Mouse (Mus musculus): Measurements from ENCODE around the gene Tex14. TPM values are rescaled to one million over a fixed set of nuclear protein-coding genes. Genes with fewer than 3 reads are reported as not detected.
"Not testable (repeated sequence)": the region's sequence is repeated elsewhere in the genome, so short reads cannot be mapped to it uniquely, and the experiment has no call there.

The Tex14 gene
- polyA plus RNA-seq, 1 experiment, result 0.39 TPM

- Histone ChIP-seq H3K4me1 (ENCODE audit: control insufficient read depth, insufficient read depth, low read length) (peaks cover 2% of the 10 kb centered on the region; the same call in 1 of the 2 replicates), H3K4me3 (replicated peaks; ENCODE audit: extremely low read depth, low read depth, low read length) (no peak overlapping the region)
- WGBS, result 79% methylated on average over 3 of the region's 3 CpGs
- TF ChIP-seq CTCF (IDR thresholded peaks at IDR 0.05; ENCODE audit: insufficient read depth, low read length), result no peak
- TF ChIP-seq POLR2A (IDR thresholded peaks at IDR 0.05; ENCODE audit: borderline replicate concordance, extremely low read depth, low read depth, low read length), result no peak
- DNase-seq, result no peak
These were observed 41.3 kb downstream of the Tex14 start for GRCm38 (mm10) chr11:87446159-87446558.

DNA sequence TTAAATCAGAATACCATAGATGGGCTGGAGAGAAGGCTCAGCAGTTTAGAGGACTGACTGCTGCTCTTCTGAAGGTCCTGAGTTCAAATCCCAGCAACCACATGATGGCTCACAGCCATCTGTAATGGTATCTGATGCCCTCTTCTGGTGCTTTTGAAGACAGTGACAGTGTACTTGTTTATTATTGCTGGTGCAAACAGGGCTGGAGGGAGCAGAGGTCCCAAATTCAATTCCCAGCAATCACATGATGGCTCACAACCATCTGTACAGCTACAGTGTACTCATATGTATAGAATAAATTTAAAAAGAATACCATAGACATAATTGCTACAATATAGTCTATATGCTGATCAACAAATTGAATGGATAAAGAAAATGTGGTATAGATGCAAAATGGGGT is 42.6 kb downstream of the Tex14 start:
- no peak for DNase-seq
- TF ChIP-seq POLR2A (IDR thresholded peaks at IDR 0.05; ENCODE audit: borderline replicate concordance, extremely low read depth, low read depth, low read length) (no peak), CTCF (IDR thresholded peaks at IDR 0.05; ENCODE audit: insufficient read depth, low read length) (no peak)
- peaks cover 2% of the 10 kb centered on the region; the same call in 1 of the 2 replicates for H3K4me1 ChIP-seq (ENCODE audit: control insufficient read depth, insufficient read depth, low read length)
- no peak overlapping the region for H3K4me3 ChIP-seq (replicated peaks; ENCODE audit: extremely low read depth, low read depth, low read length)

- under 1% methylated on average over 32 of the region's 34 CpGs for WGBS
- not testable (repeated sequence) for H3K4me1 ChIP-seq (ENCODE audit: control insufficient read depth, insufficient read depth, low read length)
- H3K4me3 ChIP-seq (replicated peaks; ENCODE audit: extremely low read depth, low read depth, low read length), result peak overlapping the region; percentile 44
- DNase-seq, result peak; percentile 95
These were observed 43.2 kb downstream of the Tex14 start for GRCm38 (mm10) chr11:87448081-87448475.

DNA sequence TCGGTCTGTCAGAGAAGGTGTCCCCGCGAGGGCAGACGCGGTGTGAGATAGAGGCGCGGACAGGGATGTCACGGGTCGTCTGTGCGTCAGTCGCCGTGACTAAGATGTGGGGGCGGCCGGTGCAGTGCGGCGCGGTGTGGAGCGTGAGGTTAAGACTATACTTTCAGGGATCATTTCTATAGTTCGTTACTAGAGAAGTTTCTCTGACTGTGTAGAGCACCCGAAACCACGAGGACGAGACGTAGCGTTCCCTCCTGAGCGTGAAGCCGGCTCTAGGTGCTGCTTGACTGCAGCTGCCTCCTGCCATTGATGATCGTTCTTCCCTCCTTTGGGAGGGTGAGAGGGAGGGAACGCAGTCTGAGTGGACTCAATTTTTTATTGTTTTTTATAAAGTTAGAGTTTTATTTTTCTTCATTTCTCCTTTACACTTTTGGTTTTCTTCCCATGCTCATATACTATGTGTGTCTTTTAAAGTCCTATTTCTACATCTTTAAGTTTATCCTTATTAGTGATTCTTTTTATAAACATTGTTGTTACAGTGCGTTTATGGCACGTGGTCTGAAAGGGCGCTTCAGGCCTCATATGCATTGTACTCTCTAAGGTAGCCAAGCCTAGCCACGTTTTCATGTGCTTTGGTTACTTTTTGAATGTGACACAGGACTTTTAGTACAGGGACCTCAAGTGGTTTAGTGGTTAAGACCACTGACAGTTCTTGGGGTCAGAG is 43.8 kb downstream of the Tex14 start:
- WGBS, result 0% methylated on average over 6 of the region's 32 CpGs
- not testable (repeated sequence) for H3K4me3 ChIP-seq (replicated peaks; ENCODE audit: extremely low read depth, low read depth, low read length); DNase-seq; H3K4me1 ChIP-seq (ENCODE audit: control insufficient read depth, insufficient read depth, low read length)

DNA sequence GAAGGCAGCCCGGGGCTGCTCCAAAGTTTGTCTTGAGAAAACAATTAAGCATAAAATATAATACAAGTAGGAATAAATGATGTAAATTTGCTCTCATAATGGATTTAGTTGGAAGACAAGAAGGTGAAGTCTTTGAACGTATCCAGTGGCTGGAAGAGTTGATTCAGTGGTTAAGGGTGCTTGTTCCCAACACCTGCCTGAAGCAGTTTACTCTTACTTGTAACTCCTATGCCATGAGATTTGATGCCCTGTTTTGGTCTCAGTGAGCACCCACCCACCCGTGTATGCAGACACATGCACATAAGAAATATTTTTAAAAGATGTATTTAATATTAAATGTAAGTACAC is 44.3 kb downstream of the Tex14 start:
- WGBS, result 5% methylated on average over 3 of the region's 3 CpGs
- Histone ChIP-seq H3K4me3 (replicated peaks; ENCODE audit: extremely low read depth, low read depth, low read length) (no peak overlapping the region), H3K4me1 (ENCODE audit: control insufficient read depth, insufficient read depth, low read length) (peaks cover 4% of the 10 kb centered on the region; the same call in 1 of the 2 replicates)
- DNase-seq, result no peak
- no peak for TF ChIP-seq POLR2A (IDR thresholded peaks at IDR 0.05; ENCODE audit: borderline replicate concordance, extremely low read depth, low read depth, low read length)

GRCm38 (mm10) chr11:87449847-87450246 is 45.0 kb downstream of the Tex14 start:
- H3K4me3 ChIP-seq (replicated peaks; ENCODE audit: extremely low read depth, low read depth, low read length); DNase-seq; H3K4me1 ChIP-seq (ENCODE audit: control insufficient read depth, insufficient read depth, low read length): not testable (repeated sequence)
- WGBS, result 42% methylated on average over 5 of the region's 5 CpGs

DNA sequence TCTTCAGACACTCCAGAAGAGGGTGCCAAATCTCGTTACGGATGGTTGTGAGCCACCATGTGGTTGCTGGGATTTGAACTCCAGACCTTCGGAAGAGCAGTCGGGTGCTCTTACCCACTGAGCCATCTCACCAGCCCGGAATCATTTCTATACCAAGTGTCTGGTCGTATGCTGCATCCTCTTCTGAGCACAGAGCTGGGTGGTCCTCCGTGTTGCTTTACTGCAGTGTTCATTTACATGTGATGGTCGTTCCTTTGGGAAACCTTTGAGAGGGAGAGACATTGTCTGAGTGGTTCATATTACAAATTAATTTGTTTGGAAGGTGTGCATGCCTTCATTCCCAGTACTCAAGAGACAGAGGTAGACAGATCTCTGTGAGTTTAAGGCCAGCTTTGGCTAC is 47.9 kb downstream of the Tex14 start:
- H3K4me1 ChIP-seq (ENCODE audit: control insufficient read depth, insufficient read depth, low read length); DNase-seq; H3K4me3 ChIP-seq (replicated peaks; ENCODE audit: extremely low read depth, low read depth, low read length): not testable (repeated sequence)
- WGBS, result 76% methylated on average over 8 of the region's 8 CpGs

DNA sequence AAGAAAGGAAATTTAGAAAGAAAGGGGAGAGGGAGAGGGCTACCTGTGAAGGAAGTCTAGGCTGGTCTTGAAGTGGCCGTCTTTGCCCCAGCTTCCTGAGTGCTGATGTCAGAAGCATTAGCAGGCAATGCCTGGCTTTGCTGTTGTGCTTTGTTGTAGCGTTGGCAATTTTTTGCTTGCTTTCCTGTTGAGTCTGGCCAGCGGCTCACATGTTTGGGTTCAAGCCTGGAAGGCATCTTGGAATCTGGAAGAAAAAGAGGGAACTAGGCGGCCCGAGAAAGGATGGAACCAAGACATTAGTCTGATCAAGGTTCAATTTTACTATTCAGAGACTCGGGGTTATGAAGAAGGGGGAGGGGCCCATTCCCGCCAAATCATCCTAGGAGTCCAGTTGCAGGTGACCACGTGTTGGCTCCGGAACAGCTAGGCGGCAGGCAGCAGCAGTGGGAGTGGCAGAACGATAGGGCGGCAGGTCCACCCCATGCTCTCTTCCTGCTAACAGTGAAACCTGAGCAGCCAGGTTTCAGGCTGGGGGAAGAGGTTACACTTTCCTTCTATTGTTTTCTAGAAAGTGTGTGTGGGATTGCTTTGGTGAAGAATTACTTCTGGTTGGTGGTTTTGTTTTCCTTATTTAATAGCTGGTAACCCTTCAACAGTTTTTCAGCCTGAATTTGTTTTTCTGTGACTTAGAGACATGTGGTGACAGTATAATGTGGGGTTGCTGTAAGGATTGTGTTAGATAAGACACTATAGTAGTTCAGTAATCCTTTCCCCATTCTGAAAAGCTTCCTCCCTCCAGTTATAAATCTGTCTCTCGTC is 48.6 kb downstream of the Tex14 start:
- peaks cover 4% of the 10 kb centered on the region; the same call in 1 of the 2 replicates for H3K4me1 ChIP-seq (ENCODE audit: control insufficient read depth, insufficient read depth, low read length)
- no peak for TF ChIP-seq POLR2A (IDR thresholded peaks at IDR 0.05; ENCODE audit: borderline replicate concordance, extremely low read depth, low read depth, low read length)
- no peak for TF ChIP-seq CTCF (IDR thresholded peaks at IDR 0.05; ENCODE audit: insufficient read depth, low read length)
- DNase-seq, result no peak
- no peak overlapping the region for H3K4me3 ChIP-seq (replicated peaks; ENCODE audit: extremely low read depth, low read depth, low read length)
- 11% methylated on average over 13 of the region's 13 CpGs for WGBS

DNA sequence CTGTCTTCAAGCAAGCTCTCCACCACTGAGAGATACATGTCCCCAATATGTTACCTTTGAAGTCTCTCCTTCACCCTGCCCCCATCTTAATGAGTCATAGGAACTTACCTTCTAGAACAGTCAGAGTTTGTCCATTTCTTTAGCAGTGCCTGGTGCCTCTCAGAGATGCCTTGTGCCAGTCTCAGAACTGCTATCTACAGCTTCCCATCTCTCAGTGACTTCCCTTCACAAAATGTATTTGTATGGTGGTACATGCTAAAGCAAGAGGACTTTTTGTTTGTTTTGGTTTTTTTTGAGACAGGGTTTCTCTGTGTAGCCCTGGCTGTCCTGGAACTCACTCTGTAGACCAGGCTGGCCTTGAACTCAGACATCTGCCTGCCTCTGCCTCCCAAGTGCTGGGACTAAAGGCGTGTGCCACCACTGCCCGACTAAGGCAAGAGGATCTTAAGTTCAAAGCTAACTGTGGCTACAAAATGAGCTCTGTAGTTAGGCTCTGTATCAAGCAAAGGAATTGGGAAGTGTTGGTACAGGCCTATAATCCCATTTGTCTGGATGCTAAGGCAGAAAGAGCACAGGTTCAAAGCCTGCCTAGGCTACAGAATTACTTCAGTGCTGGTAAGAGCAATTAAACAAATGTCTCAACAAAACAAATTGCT is 49.3 kb downstream of the Tex14 start:
- DNase-seq, result no peak
- TF ChIP-seq CTCF (IDR thresholded peaks at IDR 0.05; ENCODE audit: insufficient read depth, low read length) (no peak), POLR2A (IDR thresholded peaks at IDR 0.05; ENCODE audit: borderline replicate concordance, extremely low read depth, low read depth, low read length) (no peak)
- H3K4me1 ChIP-seq (ENCODE audit: control insufficient read depth, insufficient read depth, low read length), result peaks cover 4% of the 10 kb centered on the region; the same call in 1 of the 2 replicates
- H3K4me3 ChIP-seq (replicated peaks; ENCODE audit: extremely low read depth, low read depth, low read length), result no peak overlapping the region
- WGBS, result 74% methylated on average over 2 of the region's 2 CpGs

DNA sequence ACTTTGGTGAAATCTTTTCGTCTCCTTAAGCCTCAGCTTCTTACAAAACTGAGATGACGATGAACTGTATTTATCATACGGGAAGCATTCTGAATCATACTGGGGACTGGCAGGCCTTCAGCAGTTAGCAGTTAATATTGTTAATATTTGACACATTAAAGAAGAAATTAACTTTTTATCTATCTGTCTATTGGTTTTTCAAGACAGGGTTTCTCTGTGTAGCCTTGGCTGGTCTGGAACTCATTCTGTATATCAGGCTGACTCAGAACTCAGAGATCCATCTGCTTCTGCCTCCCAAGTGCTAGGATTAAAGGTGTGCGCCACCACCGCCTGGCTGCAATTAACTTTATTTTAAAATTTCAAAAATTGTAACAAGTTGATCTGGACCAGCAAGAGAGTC is 50.7 kb downstream of the Tex14 start:
- H3K4me3 ChIP-seq (replicated peaks; ENCODE audit: extremely low read depth, low read depth, low read length), result no peak overlapping the region
- TF ChIP-seq POLR2A (IDR thresholded peaks at IDR 0.05; ENCODE audit: borderline replicate concordance, extremely low read depth, low read depth, low read length), result no peak
- no peak for TF ChIP-seq CTCF (IDR thresholded peaks at IDR 0.05; ENCODE audit: insufficient read depth, low read length)
- 95% methylated on average over 5 of the region's 5 CpGs for WGBS
- DNase-seq, result no peak
- peaks cover 4% of the 10 kb centered on the region; the same call in 1 of the 2 replicates for H3K4me1 ChIP-seq (ENCODE audit: control insufficient read depth, insufficient read depth, low read length)
